Mouse (Mus musculus): ENCODE data around the gene Faxc.

Faxc gene

DNA sequence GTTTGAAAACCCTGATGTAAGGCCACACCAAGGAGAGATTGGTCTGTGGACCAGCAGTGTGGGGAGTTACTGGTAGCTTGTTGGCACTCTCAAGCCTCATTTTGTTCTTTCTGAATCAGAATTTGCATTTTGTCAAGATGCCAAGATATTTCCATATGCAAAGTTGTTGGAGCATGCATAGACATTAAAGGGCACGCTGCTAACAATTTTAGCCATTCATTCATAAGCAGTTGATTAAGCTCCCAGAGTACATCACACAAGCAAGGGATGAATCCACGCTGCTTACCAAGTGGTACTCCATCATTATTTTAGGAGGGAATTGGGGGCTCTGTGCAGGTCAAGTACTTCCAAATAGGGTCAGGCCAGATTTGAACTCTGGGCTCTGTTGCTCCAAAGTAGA is 98.8 kb downstream of the Faxc start:
- no peak for DNase-seq (ENCODE audit: low spot score)

Data from ovary, postnatal 10 days (tissue).